Mouse (Mus musculus): ENCODE data around the gene Fyttd1. TPM values are rescaled to one million over a fixed set of nuclear protein-coding genes. Genes with fewer than 3 reads are reported as not detected.
"Not testable (repeated sequence)": the region's sequence is repeated elsewhere in the genome, so short reads cannot be mapped to it uniquely, and the experiment has no call there.

Gene Fyttd1
- polyA plus RNA-seq, 1 experiment from 2014 or later = 99.0 TPM

DNA sequence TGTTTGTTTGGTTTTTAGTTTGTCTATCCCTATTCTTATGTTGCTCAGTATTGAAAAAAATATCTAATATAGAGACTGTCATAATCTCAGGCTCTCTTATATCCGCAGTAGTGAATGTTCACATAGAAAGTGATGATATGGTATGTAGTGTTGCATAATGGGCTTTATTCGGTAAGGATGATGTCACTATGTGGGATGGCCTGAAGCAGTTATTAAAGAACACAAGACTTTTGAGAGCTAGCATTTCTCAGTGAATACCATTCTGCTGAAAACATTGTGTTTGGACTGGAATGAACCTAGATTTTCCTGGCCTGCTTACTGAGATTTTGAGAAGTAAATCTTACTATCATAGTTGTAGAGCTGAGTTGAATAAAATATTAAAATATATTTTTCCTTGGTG lies 60.1 kb downstream of the Fyttd1 start:
- Histone ChIP-seq H3K4me3 (no peak overlapping the region), H3K27ac (no peak overlapping the region), H3K9me3 (no peaks in the 10 kb centered on the region), H3K27me3 (ENCODE audit: poor library complexity, severe bottlenecking) (no peaks in the 10 kb centered on the region), H3K36me3 (replicated peaks) (0 out of 2 replicates have a peak, but pooled peaks cover 2% of the 10 kb centered on the region), H3K4me1 (peaks cover 20% of the 10 kb centered on the region)
- no peak for DNase-seq (ENCODE audit: extremely low spot score, low spot score)
- 86% methylated on average over 2 of the region's 2 CpGs for WGBS

DNA sequence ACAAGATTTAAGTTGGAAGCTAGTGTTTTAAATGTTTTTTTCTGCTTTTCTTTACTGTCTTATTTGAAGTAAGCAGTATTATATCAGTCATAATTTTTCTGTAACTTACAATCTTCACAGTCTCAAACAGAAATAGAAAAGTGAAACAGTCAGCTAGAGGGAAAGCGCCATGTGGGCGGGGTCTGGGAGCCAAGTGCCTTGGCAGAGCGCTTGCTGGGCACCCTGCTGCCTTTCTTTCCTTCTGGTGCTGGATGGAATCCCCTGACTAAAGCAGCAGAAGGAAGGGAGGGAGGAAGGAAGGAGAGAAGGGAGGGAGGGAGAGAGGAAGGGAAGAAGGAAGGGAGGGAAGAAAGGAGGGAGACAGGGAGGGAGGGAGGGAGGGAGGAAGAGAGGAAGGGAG lies 62.0 kb downstream of the Fyttd1 start:
- not testable (repeated sequence) for H3K36me3 ChIP-seq (replicated peaks); H3K4me3 ChIP-seq; H3K9me3 ChIP-seq; DNase-seq (ENCODE audit: extremely low spot score, low spot score); H3K27ac ChIP-seq; H3K27me3 ChIP-seq (ENCODE audit: poor library complexity, severe bottlenecking)
- 21% methylated on average over 3 of the region's 3 CpGs for WGBS
- peaks cover 20% of the 10 kb centered on the region for H3K4me1 ChIP-seq

DNA sequence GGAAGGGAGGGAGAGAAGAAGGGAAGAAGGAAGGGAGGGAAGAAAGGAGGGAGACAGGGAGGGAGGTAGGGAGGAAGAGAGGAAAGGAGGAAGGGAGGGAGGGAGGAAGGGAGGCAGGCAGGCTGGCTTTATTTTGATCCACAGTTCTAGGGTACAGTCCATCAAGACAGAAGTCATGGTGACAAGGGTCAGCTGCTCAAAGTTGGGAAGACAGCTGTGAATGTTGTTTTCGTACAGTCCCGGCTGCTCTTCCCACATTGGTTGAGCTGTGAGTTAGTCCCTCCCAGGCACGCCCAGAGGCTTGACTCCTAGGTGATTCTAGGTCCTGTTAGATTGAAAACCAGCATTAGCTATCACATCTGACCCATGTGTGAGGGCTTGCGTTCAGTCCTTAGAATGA lies 62.4 kb downstream of the Fyttd1 start:
- H3K27ac ChIP-seq; H3K4me3 ChIP-seq; H3K36me3 ChIP-seq (replicated peaks); DNase-seq (ENCODE audit: extremely low spot score, low spot score); H3K27me3 ChIP-seq (ENCODE audit: poor library complexity, severe bottlenecking); H3K9me3 ChIP-seq: not testable (repeated sequence)
- H3K4me1 ChIP-seq = peaks cover 24% of the 10 kb centered on the region
- WGBS = 81% methylated on average over 4 of the region's 4 CpGs

DNA sequence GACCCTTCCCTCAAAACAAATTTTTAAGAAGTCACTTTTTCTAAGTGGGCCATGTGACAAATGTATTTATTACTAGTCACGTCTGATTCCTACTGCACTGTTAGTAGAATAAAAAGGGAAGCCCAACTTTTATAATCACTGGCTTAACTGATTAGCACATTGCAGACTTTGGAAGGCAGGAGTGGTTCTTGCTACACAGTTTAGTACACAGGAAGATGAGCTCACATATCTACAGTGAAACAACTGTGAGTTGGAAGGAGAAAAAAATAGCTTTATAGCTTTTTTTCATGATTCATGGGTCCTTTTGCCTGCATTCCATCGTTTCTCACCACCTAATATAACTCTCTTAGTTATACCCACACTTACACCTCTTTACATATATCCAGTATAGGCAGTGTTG lies 63.9 kb downstream of the Fyttd1 start:
- WGBS = 90% methylated on average over 2 of the region's 2 CpGs
- H3K4me3 ChIP-seq = not testable (repeated sequence)

DNA sequence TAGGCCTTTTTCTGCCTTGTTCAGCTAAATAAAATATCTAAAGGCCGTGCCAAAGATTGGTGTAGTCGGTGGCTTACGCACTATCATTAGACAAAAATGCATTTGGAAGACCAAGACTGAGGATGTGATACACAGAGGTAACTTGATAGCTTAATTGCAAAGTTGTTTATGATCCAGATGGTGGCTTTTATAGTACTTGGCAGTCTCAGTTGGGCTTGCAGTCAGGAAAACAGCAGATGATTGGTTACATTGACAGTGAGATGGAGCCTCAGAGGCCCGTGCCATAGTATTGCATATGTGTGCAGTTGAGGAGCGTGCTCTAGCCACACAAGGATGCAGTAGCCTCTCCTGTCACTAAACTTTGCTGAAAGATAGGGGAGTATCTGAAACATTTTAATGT lies 65.4 kb downstream of the Fyttd1 start:
- WGBS = 94% methylated on average over 5 of the region's 5 CpGs
- H3K36me3 ChIP-seq (replicated peaks) = 0 out of 2 replicates have a peak, but pooled peaks cover 2% of the 10 kb centered on the region
- no peaks in the 10 kb centered on the region for H3K9me3 ChIP-seq
- DNase-seq (ENCODE audit: extremely low spot score, low spot score) = no peak
- peaks cover 25% of the 10 kb centered on the region for H3K4me1 ChIP-seq
- no peak overlapping the region for H3K4me3 ChIP-seq
- no peaks in the 10 kb centered on the region for H3K27me3 ChIP-seq (ENCODE audit: poor library complexity, severe bottlenecking)
- H3K27ac ChIP-seq = no peak overlapping the region

More for the DNA sequence above, 63.9 kb downstream of the Fyttd1 start:
- DNase-seq (ENCODE audit: extremely low spot score, low spot score); H3K27me3 ChIP-seq (ENCODE audit: poor library complexity, severe bottlenecking); H3K27ac ChIP-seq; H3K9me3 ChIP-seq; H3K36me3 ChIP-seq (replicated peaks): not testable (repeated sequence)
- H3K4me1 ChIP-seq = peaks cover 30% of the 10 kb centered on the region

DNA sequence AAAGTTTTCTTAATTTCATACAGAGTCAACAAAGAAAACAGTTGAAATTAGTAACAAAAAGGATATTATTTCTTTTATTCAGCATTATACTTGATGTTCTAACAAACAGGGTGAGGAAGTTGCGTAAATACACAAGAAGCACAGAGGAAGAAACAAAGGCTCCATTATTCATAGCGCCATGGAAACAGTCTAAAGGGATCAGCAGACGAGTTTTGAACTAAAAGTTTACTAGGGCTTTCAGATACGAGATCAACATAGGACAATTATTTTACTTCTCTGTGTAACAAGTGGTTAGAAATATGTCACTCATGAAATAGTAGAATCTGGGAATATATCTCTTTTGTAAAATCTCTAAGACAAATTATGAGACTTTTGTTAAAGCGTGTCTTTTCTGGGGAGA lies 68.1 kb downstream of the Fyttd1 start:
- WGBS = 49% methylated on average over 5 of the region's 5 CpGs
- H3K27ac ChIP-seq = no peak overlapping the region

DNA sequence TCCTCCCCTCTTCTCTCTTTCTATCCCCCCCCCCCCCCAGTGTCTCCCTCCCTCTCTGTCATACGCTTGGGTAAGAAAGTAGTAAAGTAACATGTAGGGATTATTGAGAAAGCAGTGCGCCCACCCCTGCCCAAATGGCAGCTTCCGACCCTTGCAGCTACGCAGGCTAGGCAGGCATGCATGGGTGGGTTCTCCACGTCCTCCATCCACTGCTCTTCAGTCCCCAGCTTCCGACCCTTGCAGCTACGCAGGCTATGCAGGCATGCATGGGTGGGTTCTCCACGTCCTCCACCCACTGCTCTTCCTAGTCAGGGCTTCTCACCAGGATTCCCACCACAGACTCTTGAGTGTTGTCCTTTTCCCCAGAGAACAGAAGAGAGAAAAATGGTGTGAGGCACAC lies 70.7 kb downstream of the Fyttd1 start:
- DNase-seq (ENCODE audit: extremely low spot score, low spot score) = no peak
- H3K4me3 ChIP-seq = no peak overlapping the region
- H3K36me3 ChIP-seq (replicated peaks) = peaks cover 10% of the 10 kb centered on the region
- H3K27me3 ChIP-seq (ENCODE audit: poor library complexity, severe bottlenecking) = no peaks in the 10 kb centered on the region
- H3K4me1 ChIP-seq = peaks cover 13% of the 10 kb centered on the region
- H3K9me3 ChIP-seq = peaks cover 6% of the 10 kb centered on the region
- no peak overlapping the region for H3K27ac ChIP-seq
- 87% methylated on average over 8 of the region's 8 CpGs for WGBS

More for the DNA sequence above, 68.1 kb downstream of the Fyttd1 start:
- DNase-seq (ENCODE audit: extremely low spot score, low spot score) = no peak
- H3K36me3 ChIP-seq (replicated peaks) = peaks cover 4% of the 10 kb centered on the region
- H3K4me3 ChIP-seq = no peak overlapping the region
- no peaks in the 10 kb centered on the region for H3K27me3 ChIP-seq (ENCODE audit: poor library complexity, severe bottlenecking)
- H3K9me3 ChIP-seq = no peaks in the 10 kb centered on the region
- peaks cover 13% of the 10 kb centered on the region for H3K4me1 ChIP-seq

DNA sequence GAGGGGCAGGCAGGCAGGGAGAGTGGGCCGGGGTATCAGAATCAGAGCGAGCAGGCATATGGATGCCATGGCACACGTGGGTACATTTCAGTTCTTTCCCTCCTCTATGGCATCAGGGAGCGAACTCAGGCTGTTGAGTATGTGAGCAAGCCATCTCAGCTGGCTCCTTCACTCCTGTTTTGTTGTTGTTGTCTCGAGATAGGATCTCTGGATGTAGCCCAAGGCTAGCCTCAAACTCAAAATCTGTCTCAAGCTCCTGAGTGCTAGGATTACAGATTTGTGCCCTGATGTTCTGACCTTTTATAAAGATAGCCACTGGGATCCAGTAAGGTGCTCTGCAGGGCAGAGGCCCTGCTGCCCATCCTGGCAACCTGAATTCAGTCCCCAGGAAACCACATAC lies 71.4 kb downstream of the Fyttd1 start:
- 89% methylated on average over 5 of the region's 5 CpGs for WGBS
- H3K4me3 ChIP-seq = no peak overlapping the region
- peaks cover 10% of the 10 kb centered on the region for H3K36me3 ChIP-seq (replicated peaks)
- DNase-seq (ENCODE audit: extremely low spot score, low spot score) = no peak
- H3K27ac ChIP-seq = no peak overlapping the region
- peaks cover 13% of the 10 kb centered on the region for H3K4me1 ChIP-seq
- H3K27me3 ChIP-seq (ENCODE audit: poor library complexity, severe bottlenecking) = no peaks in the 10 kb centered on the region
- peaks cover 6% of the 10 kb centered on the region for H3K9me3 ChIP-seq

DNA sequence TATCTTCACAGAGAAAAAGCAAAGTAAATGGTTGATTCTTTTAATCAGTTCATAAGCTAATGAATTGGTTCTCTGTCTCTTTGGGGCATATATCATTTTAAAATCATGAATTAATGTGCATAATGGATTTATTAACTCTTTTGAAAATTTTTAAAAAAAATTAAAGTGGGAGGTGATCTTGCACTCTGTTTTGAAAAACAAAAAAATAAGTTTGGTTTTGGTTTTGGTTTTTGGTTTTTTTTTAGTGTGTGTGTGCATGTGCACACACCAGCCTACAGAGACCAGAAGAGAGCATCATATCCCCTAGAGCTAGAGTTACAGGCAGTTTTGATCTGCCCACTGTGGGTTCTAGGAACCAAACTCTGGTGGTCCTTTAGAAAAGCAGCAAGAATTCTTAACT lies 72.0 kb downstream of the Fyttd1 start:
- no peak overlapping the region for H3K27ac ChIP-seq
- no peak overlapping the region for H3K4me3 ChIP-seq
- H3K9me3 ChIP-seq = peaks cover 6% of the 10 kb centered on the region
- H3K27me3 ChIP-seq (ENCODE audit: poor library complexity, severe bottlenecking) = no peaks in the 10 kb centered on the region
- peaks cover 12% of the 10 kb centered on the region for H3K36me3 ChIP-seq (replicated peaks)
- peaks cover 13% of the 10 kb centered on the region for H3K4me1 ChIP-seq
- no peak for DNase-seq (ENCODE audit: extremely low spot score, low spot score)

DNA sequence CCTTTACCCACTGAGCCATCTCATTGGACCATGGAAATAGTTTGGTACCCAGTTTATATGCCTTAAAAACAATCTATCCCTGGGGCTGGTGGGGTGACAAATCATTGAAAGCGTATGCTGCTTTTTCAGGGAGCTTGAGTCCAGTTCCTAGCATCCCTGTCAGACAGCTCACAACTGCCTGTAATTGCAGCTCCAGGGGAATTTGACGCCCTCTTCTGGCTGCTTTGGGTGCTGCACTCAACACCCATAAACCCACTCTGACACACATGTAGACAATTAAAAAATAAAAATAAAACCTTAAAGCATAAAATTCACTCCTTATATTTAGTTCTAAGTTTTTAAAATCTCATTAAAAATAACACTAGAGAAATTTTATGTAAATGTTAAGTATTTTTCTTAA lies 73.8 kb downstream of the Fyttd1 start:
- no peak overlapping the region for H3K4me3 ChIP-seq
- no peaks in the 10 kb centered on the region for H3K27me3 ChIP-seq (ENCODE audit: poor library complexity, severe bottlenecking)
- 88% methylated on average over 2 of the region's 2 CpGs for WGBS
- DNase-seq (ENCODE audit: extremely low spot score, low spot score) = no peak
- H3K27ac ChIP-seq = no peak overlapping the region
- no peaks in the 10 kb centered on the region for H3K4me1 ChIP-seq
- H3K36me3 ChIP-seq (replicated peaks) = peaks cover 26% of the 10 kb centered on the region
- peaks cover 6% of the 10 kb centered on the region for H3K9me3 ChIP-seq

DNA sequence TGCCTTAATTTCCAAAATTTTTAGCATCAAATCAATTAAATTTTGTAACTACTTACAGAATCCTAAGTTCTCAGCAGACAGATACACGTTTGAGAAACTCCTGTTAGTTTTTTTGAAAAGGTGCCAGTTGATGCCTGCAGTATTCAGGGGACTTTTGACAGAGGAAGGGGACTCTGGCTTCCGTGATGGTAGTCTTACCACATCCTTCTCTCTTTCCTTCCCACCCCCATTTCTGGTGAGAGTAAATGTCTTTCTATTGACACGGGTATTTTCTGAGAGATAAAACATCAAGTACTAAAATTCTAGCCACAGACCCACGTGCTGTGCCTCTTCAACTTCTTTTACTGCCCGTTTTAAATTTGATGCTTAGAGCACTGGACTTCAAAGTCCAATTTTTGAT lies 76.5 kb downstream of the Fyttd1 start:
- Histone ChIP-seq H3K4me1 (no peaks in the 10 kb centered on the region), H3K27me3 (ENCODE audit: poor library complexity, severe bottlenecking) (no peaks in the 10 kb centered on the region), H3K4me3 (no peak overlapping the region), H3K36me3 (replicated peaks) (peaks cover 39% of the 10 kb centered on the region), H3K9me3 (peaks cover 6% of the 10 kb centered on the region), H3K27ac (no peak overlapping the region)
- DNase-seq (ENCODE audit: extremely low spot score, low spot score) = no peak
- WGBS = 84% methylated on average over 5 of the region's 5 CpGs

DNA sequence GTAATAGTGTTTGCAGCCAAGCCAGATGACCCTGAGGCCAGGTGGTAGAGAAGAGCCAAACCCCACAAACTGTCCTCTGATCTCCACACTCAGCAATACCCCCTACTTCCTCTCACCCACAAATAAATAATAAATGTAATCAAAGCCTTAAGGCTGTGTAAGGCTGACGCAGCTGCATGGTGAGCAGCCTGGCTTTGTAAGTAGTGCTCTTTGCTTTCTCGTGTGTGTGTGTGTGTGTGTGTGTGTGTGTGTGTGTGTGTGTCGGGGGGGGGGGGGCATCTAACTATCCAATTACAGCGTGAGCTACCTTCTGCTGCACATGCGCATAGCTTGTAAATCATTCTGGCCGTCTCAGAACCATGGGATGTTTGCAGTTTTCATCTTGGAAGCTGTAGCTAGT lies 77.0 kb downstream of the Fyttd1 start:
- H3K27me3 ChIP-seq (ENCODE audit: poor library complexity, severe bottlenecking) = no peaks in the 10 kb centered on the region
- DNase-seq (ENCODE audit: extremely low spot score, low spot score) = no peak
- no peak overlapping the region for H3K4me3 ChIP-seq
- no peak overlapping the region for H3K27ac ChIP-seq
- H3K36me3 ChIP-seq (replicated peaks) = peaks cover 42% of the 10 kb centered on the region
- 88% methylated on average over 5 of the region's 6 CpGs for WGBS
- H3K4me1 ChIP-seq = no peaks in the 10 kb centered on the region
- peaks cover 6% of the 10 kb centered on the region for H3K9me3 ChIP-seq

DNA sequence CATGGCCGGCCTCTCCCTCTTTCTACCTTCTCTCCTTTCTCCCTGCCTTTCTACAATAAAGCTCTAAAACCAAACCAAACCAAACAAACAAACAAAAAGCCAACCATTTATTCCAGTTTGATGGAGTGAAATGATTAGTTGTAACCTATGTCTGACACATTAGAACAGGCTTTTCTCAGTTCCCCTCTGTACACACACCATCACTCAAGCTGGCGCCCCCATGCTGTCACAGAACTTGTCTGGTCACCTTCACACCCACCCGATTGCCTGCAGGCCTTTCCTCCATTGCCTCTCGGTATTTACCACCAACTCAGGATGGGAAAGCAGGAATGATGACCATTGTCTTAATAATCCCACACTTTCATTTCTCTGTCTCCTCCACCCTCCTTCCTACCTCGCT lies 79.6 kb downstream of the Fyttd1 start:
- Histone ChIP-seq H3K36me3 (replicated peaks) (peaks cover 57% of the 10 kb centered on the region), H3K9me3 (no peaks in the 10 kb centered on the region), H3K4me1 (no peaks in the 10 kb centered on the region), H3K27ac (no peak overlapping the region), H3K4me3 (no peak overlapping the region), H3K27me3 (ENCODE audit: poor library complexity, severe bottlenecking) (no peaks in the 10 kb centered on the region)
- 78% methylated on average over 5 of the region's 5 CpGs for WGBS
- DNase-seq (ENCODE audit: extremely low spot score, low spot score) = no peak

Measured in forebrain, embryonic 10.5 days (tissue).